Mouse (Mus musculus) right cerebral cortex, postnatal 14 days (tissue): Measurements from ENCODE around the gene Mlkl.
"Not testable (repeated sequence)": the region's sequence is repeated elsewhere in the genome, so short reads cannot be mapped to it uniquely, and the experiment has no call there.

Experiments
- DNase-seq: peaks from one replicate; pipeline ENCODE4 v3.0.0; 2022

Mlkl gene

DNA sequence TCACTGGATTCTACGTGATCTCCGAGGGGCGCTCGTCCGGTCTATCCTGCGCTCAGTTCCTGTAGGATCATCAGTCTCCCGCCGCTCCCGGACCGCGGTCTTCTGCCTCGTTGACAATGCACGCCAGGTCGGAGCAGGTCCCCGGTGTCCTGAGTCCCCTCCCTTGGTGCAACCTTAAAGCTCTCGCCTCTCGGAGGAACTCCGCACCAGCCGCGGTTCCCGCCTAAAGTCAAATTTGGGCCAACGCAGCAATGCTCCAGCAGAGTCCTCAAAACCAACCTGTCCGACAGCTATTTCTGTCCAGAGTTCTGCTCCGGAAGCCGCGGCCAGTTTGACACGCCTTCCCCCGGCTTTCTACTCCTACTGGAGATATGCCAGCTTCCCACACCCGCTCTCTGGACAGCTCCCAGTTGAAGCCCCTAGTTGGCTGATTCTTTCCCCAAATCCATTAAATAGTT lies at the start of gene Mlkl:
Mlkl (minus strand) TSS at position 288 of the 458 bp plus-strand sequence.
- no peak for DNase-seq

DNA sequence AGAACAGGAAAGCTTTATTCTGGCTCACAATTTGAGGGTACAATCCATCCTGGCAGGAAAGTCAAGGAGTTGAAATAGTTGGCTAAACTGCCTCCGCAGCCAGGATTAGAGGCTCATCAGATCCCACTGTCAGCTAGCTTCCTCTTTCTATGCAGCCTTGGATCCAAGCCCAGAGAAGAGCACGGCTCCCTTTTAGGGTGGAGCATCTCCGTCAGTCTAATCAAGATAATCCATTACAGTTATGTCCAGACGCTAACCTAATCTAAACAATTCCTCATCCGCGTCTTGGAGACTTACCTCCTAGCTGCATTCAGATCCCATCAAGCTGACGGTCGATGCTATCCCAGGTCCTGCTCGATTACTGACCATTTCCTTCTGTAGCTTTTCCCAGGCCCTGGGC lies 47.9 kb upstream of the Mlkl start:
- DNase-seq: no peak

GRCm38 (mm10) chr8:111384628-111385027 lies 46.7 kb upstream of the Mlkl start:
- DNase-seq: no peak

DNA sequence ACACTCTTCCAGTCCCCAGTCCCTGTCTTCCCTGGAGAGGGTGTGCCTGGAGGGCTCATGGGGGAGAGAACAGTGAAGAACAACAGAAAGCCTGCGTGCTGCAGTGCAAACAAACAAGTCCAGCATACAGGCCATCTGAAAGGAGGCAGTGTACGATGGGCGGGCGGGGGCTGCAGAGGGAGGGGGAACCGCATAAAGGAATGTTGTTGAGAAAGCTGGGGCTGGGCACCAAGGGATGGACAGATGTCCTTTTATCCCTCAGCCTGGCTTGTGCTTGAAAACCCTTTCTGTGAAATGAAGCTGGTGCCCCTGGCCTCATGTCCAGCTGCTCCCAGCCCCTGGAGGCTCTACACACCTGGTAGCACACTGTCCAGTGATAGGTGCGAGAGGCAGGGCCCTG lies 37.2 kb upstream of the Mlkl start:
- DNase-seq: no peak

DNA sequence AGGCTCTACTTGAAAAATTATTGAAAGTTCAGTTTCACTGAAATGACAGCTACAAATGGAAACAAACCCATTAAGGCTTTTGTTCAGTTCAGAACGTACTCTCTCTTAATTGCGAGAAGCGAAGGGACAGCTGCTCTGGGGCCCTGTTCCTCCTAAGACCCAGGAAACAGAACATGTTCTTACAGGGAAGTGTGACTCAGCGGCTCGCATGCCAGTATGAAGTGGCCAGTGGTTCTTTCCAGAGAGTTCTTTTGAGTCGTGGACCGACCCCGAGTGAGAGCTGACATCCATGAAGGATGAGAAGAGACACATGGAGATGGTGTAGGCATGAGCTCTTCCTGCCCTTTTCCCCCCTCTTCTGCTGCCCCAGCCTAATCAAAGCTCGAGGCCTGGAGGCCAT lies 31.7 kb upstream of the Mlkl start:
- no peak for DNase-seq

DNA sequence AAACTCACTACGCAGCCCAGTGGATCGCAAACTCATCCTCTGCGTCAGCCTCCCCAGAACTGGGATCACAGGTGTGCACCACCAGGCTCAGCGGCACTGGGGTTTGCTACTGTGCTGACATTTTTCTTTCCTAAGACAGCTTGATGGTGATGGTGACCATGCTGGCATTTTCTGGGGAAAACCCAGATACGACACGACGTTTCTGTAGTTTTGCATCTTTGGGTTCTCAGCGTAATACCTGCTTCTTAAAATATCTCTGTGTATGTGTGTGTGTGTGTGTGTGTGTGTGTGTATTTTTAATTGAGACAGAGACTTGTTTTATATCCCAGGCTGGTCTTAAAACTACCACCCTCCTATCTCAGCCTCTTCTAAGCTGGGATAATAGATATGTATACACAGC lies 29.4 kb upstream of the Mlkl start:
- DNase-seq: no peak

DNA sequence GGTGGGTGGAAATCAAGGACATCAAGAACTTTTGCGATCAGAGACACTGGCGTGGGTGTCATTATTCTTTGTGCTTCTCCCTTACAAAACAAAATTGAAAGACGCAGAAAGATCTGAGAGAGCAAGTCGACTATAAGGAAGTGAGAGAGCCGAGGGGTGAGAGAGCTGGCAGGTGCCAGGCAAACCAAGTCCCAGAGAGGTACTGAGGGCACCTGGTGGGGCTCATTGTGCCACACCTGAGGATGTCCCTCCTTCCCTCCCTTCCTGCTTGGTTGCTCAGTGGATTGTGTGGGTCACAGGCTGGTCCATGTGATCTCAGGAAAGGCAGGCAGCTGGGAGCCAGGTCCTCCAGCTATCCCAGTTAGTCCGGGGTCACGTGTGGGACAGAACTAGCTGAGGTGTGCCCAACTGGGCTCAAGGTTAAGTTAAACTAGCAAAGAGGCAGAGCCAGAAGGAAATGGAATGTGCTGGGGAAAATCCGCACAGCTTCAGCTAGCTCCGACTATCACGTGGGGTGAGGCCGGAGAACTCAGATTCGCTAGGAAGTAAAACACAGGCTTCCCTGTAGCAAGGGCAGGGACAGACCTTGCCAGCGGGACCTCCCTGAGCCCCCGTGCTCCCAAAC lies 28.7 kb upstream of the Mlkl start:
- DNase-seq: no peak

DNA sequence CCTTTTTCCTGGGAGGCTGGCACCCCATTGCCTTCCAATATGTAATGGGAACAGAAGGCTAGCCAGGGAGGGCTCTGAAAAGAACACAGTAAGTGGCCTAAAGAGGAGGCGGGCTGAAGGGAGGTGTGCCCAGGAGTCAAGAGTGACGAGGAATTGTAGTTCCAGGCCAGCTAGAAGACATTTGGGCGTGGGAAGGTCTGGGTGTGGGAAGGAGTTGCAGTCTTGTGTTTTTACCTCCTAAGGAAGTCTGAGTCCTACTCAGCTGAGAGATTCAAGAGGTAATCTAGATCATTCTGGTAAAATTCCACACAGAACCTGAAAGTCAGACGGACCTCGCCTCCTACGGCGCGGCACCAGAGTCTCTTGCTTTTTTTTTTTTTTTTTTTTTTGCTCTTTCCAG lies 25.5 kb upstream of the Mlkl start:
- DNase-seq: no peak

- DNase-seq: no peak
These were observed 22.7 kb upstream of the Mlkl start for GRCm38 (mm10) chr8:111360579-111361209.

DNA sequence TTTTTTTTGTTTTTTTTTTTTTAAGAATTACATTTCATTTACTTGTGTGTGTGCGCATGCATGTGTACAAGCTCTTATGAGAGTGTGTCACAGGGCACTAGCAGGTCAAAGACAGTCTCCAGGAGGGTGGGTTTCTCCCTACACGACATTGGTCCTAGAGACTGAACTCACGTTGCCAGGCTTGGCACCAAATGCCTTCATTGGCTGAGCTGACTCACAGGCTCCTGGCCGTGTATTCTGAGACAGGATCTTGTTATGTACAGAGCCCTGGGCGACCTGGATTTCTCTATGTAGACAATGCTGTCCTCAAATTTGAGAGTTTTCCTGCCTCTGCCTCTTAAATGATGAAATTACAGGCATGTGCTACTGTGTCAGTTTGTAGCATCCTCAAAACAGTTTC lies 22.0 kb upstream of the Mlkl start:
- DNase-seq: no peak

DNA sequence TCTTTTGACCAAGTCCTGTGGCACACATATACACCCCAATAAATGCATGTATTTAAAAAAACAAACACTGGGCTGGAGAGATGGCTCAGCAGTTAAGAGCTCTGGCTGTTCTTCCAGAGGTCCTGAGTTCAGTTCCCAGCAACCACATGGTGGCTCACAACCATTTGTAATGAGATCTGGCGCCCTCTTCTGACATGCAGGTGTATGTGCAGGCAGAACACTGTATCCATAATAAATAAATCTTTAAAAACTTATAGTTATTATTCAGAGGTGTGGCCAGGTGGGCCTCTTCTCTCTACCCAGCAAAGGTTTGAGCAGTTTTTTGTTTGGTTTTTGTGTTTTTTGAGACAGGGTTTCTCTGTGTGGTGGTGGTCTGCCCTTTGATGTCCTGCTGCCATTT lies 20.9 kb upstream of the Mlkl start:
- no peak for DNase-seq

- no peak for DNase-seq
These were observed 19.5 kb upstream of the Mlkl start for GRCm38 (mm10) chr8:111357433-111357832.

GRCm38 (mm10) chr8:111353497-111353896 lies 15.5 kb upstream of the Mlkl start:
- no peak for DNase-seq

- DNase-seq: no peak
These were observed 14.3 kb upstream of the Mlkl start for GRCm38 (mm10) chr8:111352289-111352688.

GRCm38 (mm10) chr8:111350577-111350976 lies 12.6 kb upstream of the Mlkl start:
- no peak for DNase-seq

DNA sequence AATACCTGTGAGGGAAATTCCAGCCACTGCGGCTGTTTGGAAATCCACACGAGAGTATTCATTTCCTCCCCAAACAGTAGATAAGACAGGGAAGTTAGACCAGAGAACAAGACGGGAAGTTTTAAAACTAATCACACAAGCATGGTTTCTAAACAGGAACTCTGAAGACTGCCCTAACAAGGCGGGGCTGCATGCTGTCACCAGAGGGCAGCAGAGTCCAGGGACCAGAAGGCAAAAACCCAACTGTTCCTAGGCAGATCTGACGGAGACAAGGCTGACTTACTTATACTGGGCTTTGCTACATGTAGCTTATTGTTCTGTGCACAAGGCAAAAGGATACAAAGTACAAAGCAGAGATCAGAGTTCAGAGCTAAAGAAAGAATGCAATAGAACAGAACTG lies 5.2 kb upstream of the Mlkl start:
- DNase-seq: peak; percentile 85

DNA sequence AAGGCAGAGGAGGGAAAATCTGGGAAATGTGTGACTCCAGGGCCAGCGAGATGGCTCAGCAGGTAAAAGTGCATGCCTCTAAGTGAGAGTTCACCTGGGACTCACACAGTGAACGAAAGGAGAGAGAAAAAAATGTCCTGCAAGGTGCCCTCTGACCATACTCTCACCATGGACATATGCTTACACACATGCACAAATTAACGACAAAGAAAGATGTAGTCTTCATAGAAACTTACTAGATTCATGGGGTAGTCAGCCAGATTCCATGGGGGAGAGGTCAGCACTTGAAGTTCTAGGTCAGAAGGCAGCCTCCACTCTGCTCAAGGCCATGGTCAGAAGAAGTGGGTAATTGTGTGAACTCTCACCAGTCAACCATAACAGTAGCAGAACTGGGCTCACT lies 2.2 kb upstream of the Mlkl start:
- DNase-seq: no peak

DNA sequence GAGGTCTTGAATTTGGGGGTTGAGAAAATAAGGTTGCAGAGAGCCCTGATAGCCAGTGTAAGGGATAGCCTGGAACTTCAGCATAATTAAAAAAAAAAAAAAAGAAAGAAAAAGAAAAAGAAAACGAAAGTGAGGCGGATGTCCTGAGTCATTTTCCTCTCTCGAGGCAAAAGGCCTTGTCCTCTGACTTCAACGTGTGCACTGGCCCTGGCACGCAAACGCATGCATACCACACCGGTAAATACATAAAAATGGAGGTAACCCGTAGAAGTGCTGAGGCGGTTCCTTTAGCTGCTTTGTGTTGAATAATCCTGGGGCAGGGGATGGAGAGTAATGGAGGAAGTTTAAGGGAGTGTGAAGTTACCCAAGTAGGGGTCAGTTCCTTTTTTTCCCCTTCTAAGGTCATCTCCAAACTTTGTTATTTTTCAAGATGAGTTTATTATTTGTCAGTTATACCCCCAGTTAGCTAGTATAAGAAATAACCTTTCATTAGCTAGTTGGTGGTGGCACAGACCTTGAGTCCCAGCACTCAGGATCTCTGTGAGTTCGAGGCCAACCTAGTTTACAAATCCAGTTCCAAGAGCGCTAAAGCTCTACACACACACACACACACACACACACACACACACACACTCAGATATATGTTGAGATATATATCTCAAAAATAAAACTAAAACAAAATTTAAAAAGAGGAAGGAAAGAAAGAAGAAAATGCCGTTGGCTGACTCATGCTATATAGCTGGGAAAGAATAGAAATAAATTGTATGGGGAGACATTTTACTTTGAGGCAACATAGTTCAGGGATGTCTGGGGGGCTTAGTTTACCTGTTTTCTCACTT lies 612 bp upstream of the Mlkl start:
- no peak for DNase-seq

DNA sequence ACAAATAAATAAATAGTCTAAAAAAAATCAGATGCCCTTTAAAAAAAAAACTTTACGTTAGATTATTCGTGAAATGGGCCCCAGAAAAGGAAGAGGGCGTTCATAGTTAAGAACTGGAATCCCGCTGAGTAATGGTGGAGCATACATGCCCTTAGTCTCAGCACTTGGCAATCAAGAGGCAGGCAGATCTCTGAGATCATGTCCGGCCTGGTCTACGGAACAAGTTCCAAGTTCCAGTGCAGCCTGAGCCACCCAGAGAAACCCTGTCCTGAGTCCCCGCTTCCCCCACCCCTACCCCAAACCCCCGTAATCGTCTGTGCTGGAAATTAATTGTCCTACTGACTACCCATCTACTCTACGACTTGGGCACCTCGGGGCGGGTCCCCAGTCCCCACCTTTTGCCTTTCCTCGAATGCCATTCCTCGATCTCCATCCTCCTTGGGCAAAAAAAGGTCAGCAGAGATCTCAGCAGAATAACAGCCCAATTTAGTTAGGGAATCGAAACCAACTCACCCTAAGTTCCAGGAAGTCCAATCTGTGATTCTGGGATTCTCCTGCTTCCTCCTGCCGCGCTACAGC lies 577 bp downstream of the Mlkl start:
- DNase-seq: no peak

DNA sequence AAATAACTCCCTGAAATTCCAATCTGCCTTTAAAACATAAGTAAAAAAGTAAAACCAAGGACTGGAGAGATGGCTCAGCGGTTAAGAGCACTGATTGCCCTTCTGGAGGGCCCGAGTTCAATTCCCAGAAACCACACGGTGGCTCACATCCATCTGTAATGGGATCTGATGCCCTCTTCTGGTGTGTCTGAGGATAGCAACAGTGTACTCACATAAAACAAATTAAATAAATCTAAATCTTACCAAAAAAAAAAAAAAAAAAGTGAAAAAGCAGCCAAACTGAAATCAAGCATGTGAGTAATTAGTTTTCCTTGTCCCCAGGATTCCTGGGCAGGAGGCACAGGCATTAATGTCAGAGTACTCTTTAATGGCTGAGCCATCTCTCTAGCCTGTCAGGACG lies 1.3 kb downstream of the Mlkl start:
- DNase-seq: no peak

GRCm38 (mm10) chr8:111325222-111325790 lies 12.7 kb downstream of the Mlkl start:
- DNase-seq: no peak

DNA sequence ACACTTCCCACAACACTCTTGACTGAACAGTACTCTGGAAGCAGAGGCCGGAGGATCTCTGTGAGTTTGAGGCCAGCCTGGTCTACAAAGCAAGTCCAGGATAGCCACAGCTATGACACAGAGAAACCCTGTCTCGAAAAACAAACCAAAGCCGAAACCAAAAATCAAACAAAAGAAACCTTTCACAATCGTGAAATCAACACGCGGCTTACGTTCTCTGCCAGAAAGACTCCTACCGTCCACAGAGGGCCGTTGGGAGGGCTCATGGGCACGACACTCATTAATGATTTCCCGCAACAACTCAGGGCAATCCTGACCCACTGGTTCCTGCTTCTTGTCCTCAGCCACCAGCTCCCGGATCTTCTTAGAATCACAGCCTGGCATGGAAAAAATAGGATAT lies 23.2 kb downstream of the Mlkl start:
- DNase-seq: no peak

GRCm38 (mm10) chr8:111313961-111314360 lies 24.0 kb downstream of the Mlkl start:
- not testable (repeated sequence) for DNase-seq
